Mouse (Mus musculus): ENCODE data around the gene Memo1.
"Not testable (repeated sequence)": the region's sequence is repeated elsewhere in the genome, so short reads cannot be mapped to it uniquely, and the experiment has no call there.

The Memo1 gene

GRCm38 (mm10) chr17:74262415-74262814, 32.9 kb downstream of the Memo1 start:
- DNase-seq (ENCODE audit: low read depth): no peak

GRCm38 (mm10) chr17:74245284-74245683, 50.0 kb downstream of the Memo1 start:
- DNase-seq (ENCODE audit: low read depth): no peak

- no peak for DNase-seq (ENCODE audit: low read depth)
Measured at GRCm38 (mm10) chr17:74242788-74243187, 52.5 kb downstream of the Memo1 start.

GRCm38 (mm10) chr17:74240322-74240721, 55.0 kb downstream of the Memo1 start:
- DNase-seq (ENCODE audit: low read depth): no peak

- no peak for DNase-seq (ENCODE audit: low read depth)
Measured at GRCm38 (mm10) chr17:74228131-74228759, 67.1 kb downstream of the Memo1 start.

GRCm38 (mm10) chr17:74217304-74217703, 78.0 kb downstream of the Memo1 start:
- DNase-seq (ENCODE audit: low read depth): no peak

GRCm38 (mm10) chr17:74212831-74213524, 82.3 kb downstream of the Memo1 start:
- not testable (repeated sequence) for DNase-seq (ENCODE audit: low read depth)

- DNase-seq (ENCODE audit: low read depth): no peak
Measured at GRCm38 (mm10) chr17:74209143-74209908, 86.0 kb downstream of the Memo1 start.

- peak; percentile 18 for DNase-seq (ENCODE audit: low read depth)
Measured at GRCm38 (mm10) chr17:74195943-74196342, 99.4 kb downstream of the Memo1 start.

- no peak for DNase-seq (ENCODE audit: low read depth)
Measured at GRCm38 (mm10) chr17:74194755-74195154, 100.6 kb downstream of the Memo1 start.

GRCm38 (mm10) chr17:74193463-74193862, 101.9 kb downstream of the Memo1 start:
- DNase-seq (ENCODE audit: low read depth): no peak

GRCm38 (mm10) chr17:74191446-74191845, 103.9 kb downstream of the Memo1 start:
- no peak for DNase-seq (ENCODE audit: low read depth)

- DNase-seq (ENCODE audit: low read depth): peak; percentile 28
Measured at GRCm38 (mm10) chr17:74186197-74186596, 109.1 kb downstream of the Memo1 start.

- no peak for DNase-seq (ENCODE audit: low read depth)
Measured at GRCm38 (mm10) chr17:74184739-74185138, 110.6 kb downstream of the Memo1 start.

- DNase-seq (ENCODE audit: low read depth): no peak
Measured at GRCm38 (mm10) chr17:74180889-74181288, 114.4 kb downstream of the Memo1 start.

- not testable (repeated sequence) for DNase-seq (ENCODE audit: low read depth)
Measured at GRCm38 (mm10) chr17:74179640-74180039, 115.7 kb downstream of the Memo1 start.

- no peak for DNase-seq (ENCODE audit: low read depth)
Measured at GRCm38 (mm10) chr17:74173726-74174125, 121.6 kb downstream of the Memo1 start.

- no peak for DNase-seq (ENCODE audit: low read depth)
Measured at GRCm38 (mm10) chr17:74172834-74173233, 122.5 kb downstream of the Memo1 start.

GRCm38 (mm10) chr17:74159443-74159894, 135.9 kb downstream of the Memo1 start:
- DNase-seq (ENCODE audit: low read depth): peak; percentile 65

GRCm38 (mm10) chr17:74158161-74158560, 137.2 kb downstream of the Memo1 start:
- no peak for DNase-seq (ENCODE audit: low read depth)

Data from c-Kit-positive CD71-negative TER-119-negative erythroid progenitor cells, embryonic 14.5 days (primary cell).